Mouse (Mus musculus): ENCODE results near the gene Tbc1d14.

- TF ChIP-seq CTCF (conservative IDR thresholded peaks at IDR 0.05; ENCODE audit: insufficient read depth, insufficient read length, low read depth, low read length) = no peak
- no peak for TF ChIP-seq POLR2A (IDR thresholded peaks at IDR 0.05; ENCODE audit: low read depth, low read length)
Measured at GRCm38 (mm10) chr5:36481114-36481513, 112.0 kb downstream of the Tbc1d14 start.
